Mouse (Mus musculus) CH12.LX (cell line): ENCODE data around the gene Rnf182. TPM values are rescaled to one million over a fixed set of nuclear protein-coding genes. Genes with fewer than 3 reads are reported as not detected.

Experiments used
- DNase-seq: peaks from one replicate; pipeline ENCODE4 v3.0.0-alpha.2; 2013; ENCODE audit errors: extremely low read depth
- H3K27ac ChIP-seq: 2 replicates; pipeline ENCODE4 v1.5.1; 2012; ENCODE audit warnings: low read depth, mild to moderate bottlenecking, control low read depth, moderate library complexity; ENCODE audit not compliant: insufficient read depth
- H3K27me3 ChIP-seq: replicated peaks from 2 replicates; pipeline ENCODE3; 2012; ENCODE audit warnings: inconsistent platforms
- H3K36me3 ChIP-seq, 2 experiments: replicated peaks in 1 of 2; 2 replicates each; pipeline versions ENCODE3 to v1.6.1; 2012; ENCODE audit warnings: inconsistent platforms in 1 of 2, low read length in 1 of 2, mild to moderate bottlenecking in 1 of 2, mixed read lengths in 1 of 2, moderate library complexity in 1 of 2; ENCODE audit not compliant: control insufficient read depth in 1 of 2, insufficient read depth in 1 of 2
- H3K4me1 ChIP-seq, 2 experiments: 2 replicates each; pipeline ENCODE4 v1.6.1; 2012; ENCODE audit warnings: inconsistent platforms in 1 of 2, moderate library complexity in 1 of 2; ENCODE audit not compliant: insufficient read depth in 2 of 2, control insufficient read depth in 1 of 2
- H3K4me2 ChIP-seq: 2 replicates; pipeline ENCODE4 v1.6.1; 2012; ENCODE audit warnings: low read depth, mild to moderate bottlenecking, control low read depth; ENCODE audit not compliant: poor library complexity, insufficient read depth, severe bottlenecking
- H3K4me3 ChIP-seq, 3 experiments: fragments of 150-350 bp in 1 of 3; sonication (generic) in 1 of 3; replicated peaks in 1 of 3; 2 replicates each; pipeline versions ENCODE3 to v1.5.1; 2011 to 2012; ENCODE audit warnings: low read depth in 2 of 3, low read length in 2 of 3, mild to moderate bottlenecking in 2 of 3, moderate library complexity in 2 of 3, control low read depth in 1 of 3, improper control_type of control experiment in 1 of 3, inconsistent platforms in 1 of 3, mixed read lengths in 1 of 3; ENCODE audit not compliant: poor library complexity in 1 of 3
- H3K79me2 ChIP-seq: replicated peaks from 2 replicates; pipeline ENCODE4 v1.6.1; 2012; ENCODE audit warnings: mild to moderate bottlenecking, moderate library complexity; ENCODE audit not compliant: control insufficient read depth, poor library complexity, insufficient read depth, severe bottlenecking; ENCODE audit errors: extremely low read depth
- H3K9ac ChIP-seq: 2 replicates; pipeline ENCODE4 v1.6.1; 2012; ENCODE audit warnings: low read depth, mild to moderate bottlenecking, control low read depth, moderate library complexity; ENCODE audit not compliant: insufficient read depth
- H3K9me3 ChIP-seq: replicated peaks from 2 replicates; pipeline ENCODE3; 2012; ENCODE audit warnings: low read length, inconsistent platforms, mixed read lengths
- CHD2 ChIP-seq: IDR thresholded peaks from 2 replicates; pipeline ENCODE4 v1.6.1; 2011; ENCODE audit warnings: low read length, improper control_type of control experiment
- CTCF ChIP-seq, 2 experiments: IDR thresholded peaks in 1 of 2; conservative IDR thresholded peaks in 1 of 2; 2 replicates each; pipeline ENCODE4 v1.5.1; 2011 to 2012; ENCODE audit warnings: low read depth in 2 of 2, low read length in 2 of 2, improper control_type of control experiment in 1 of 2, inconsistent platforms in 1 of 2, mild to moderate bottlenecking in 1 of 2, moderate library complexity in 1 of 2
- E2F4 ChIP-seq: IDR thresholded peaks from 2 replicates; pipeline ENCODE4 v1.6.1; 2011; ENCODE audit warnings: low read depth, low read length, improper control_type of control experiment; ENCODE audit not compliant: insufficient replicate concordance
- EP300 ChIP-seq: IDR thresholded peaks from 2 replicates; pipeline ENCODE4 v1.6.1; 2011; ENCODE audit warnings: low read length, improper control_type of control experiment
- GABPA ChIP-seq: IDR thresholded peaks from 2 replicates; pipeline ENCODE4 v1.6.1; 2012; ENCODE audit warnings: low read depth, low read length, improper control_type of control experiment, inconsistent platforms; ENCODE audit not compliant: insufficient replicate concordance
- HCFC1 ChIP-seq: IDR thresholded peaks from 2 replicates; pipeline ENCODE4 v1.6.1; 2012; ENCODE audit warnings: low read depth, mild to moderate bottlenecking, inconsistent platforms, low read length, improper control_type of control experiment
- JUN ChIP-seq: IDR thresholded peaks from 2 replicates; pipeline ENCODE4 v1.6.1; 2011; ENCODE audit warnings: low read depth, mild to moderate bottlenecking, low read length, improper control_type of control experiment, moderate library complexity; ENCODE audit not compliant: insufficient read depth
- JUND ChIP-seq: conservative IDR thresholded peaks from 2 replicates; pipeline ENCODE4 v1.6.1; 2011; ENCODE audit warnings: low read depth, low read length, improper control_type of control experiment
- MAFK ChIP-seq: IDR thresholded peaks from 2 replicates; pipeline ENCODE4 v1.6.1; 2011; ENCODE audit warnings: low read length, improper control_type of control experiment; ENCODE audit not compliant: insufficient replicate concordance
- MAZ ChIP-seq: IDR thresholded peaks from 2 replicates; pipeline ENCODE4 v1.6.1; 2012; ENCODE audit warnings: low read depth, mild to moderate bottlenecking, inconsistent platforms, low read length, improper control_type of control experiment, moderate library complexity
- MXI1 ChIP-seq: IDR thresholded peaks from 2 replicates; pipeline ENCODE4 v1.6.1; 2011; ENCODE audit warnings: mild to moderate bottlenecking, low read depth, low read length, improper control_type of control experiment
- MYC ChIP-seq: IDR thresholded peaks from 2 replicates; pipeline ENCODE4 v1.6.1; 2011; ENCODE audit warnings: low read depth, mild to moderate bottlenecking, improper control_type of control experiment, low read length
- NELFE ChIP-seq: IDR thresholded peaks from 2 replicates; pipeline ENCODE4 v1.6.1; 2011; ENCODE audit warnings: low read depth, low read length, improper control_type of control experiment
- NRF1 ChIP-seq: IDR thresholded peaks from 2 replicates; pipeline ENCODE4 v1.6.1; 2014; ENCODE audit warnings: low read depth, mild to moderate bottlenecking, inconsistent platforms, low read length, improper control_type of control experiment, moderate library complexity
- POLR2AphosphoS2 ChIP-seq: IDR thresholded peaks from 2 replicates; pipeline ENCODE4 v1.6.1; 2011; ENCODE audit warnings: low read depth, low read length, improper control_type of control experiment
- RAD21 ChIP-seq: IDR thresholded peaks from 2 replicates; pipeline ENCODE4 v1.6.1; 2011; ENCODE audit warnings: low read depth, mild to moderate bottlenecking, low read length, improper control_type of control experiment, moderate library complexity
- RCOR1 ChIP-seq: conservative IDR thresholded peaks from 2 replicates; pipeline ENCODE4 v1.6.1; 2012; ENCODE audit warnings: low read depth, mild to moderate bottlenecking, inconsistent platforms, low read length, improper control_type of control experiment
- SIN3A ChIP-seq: IDR thresholded peaks from 2 replicates; pipeline ENCODE4 v1.6.1; 2012; ENCODE audit warnings: low read length, improper control_type of control experiment, inconsistent platforms
- SMC3 ChIP-seq: IDR thresholded peaks from 2 replicates; pipeline ENCODE4 v1.6.1; 2011; ENCODE audit warnings: low read depth, low read length, improper control_type of control experiment
- TCF12 ChIP-seq: IDR thresholded peaks from 2 replicates; pipeline ENCODE4 v1.6.1; 2014; ENCODE audit warnings: low read depth, mild to moderate bottlenecking, inconsistent platforms, low read length, improper control_type of control experiment
- UBTF ChIP-seq: IDR thresholded peaks from 2 replicates; pipeline ENCODE4 v1.6.1; 2012; ENCODE audit warnings: low read depth, mild to moderate bottlenecking, inconsistent platforms, low read length, improper control_type of control experiment, moderate library complexity
- USF2 ChIP-seq: conservative IDR thresholded peaks from 2 replicates; pipeline ENCODE4 v1.6.1; 2011; ENCODE audit warnings: low read depth, low read length, improper control_type of control experiment
- ZC3H11A ChIP-seq: IDR thresholded peaks from 2 replicates; pipeline ENCODE4 v1.6.1; 2012; ENCODE audit warnings: low read depth, mild to moderate bottlenecking, inconsistent platforms, low read length, improper control_type of control experiment
- dilution Hi-C: fragments of 300-500 bp; cut with MboI; formaldehyde crosslinking; loops from 2 replicates; pipeline ENCODE4 v1.14.3; 2020; ENCODE audit warnings: low sequenced_read_pairs; ENCODE audit not compliant: extremely low pct_unique_long_range_greater_than_20kb, extremely low pct_ligation_motif_present
- in situ Hi-C: fragments of 300-500 bp; cut with MboI; formaldehyde crosslinking; loops from 3 replicates; pipeline ENCODE4 v1.14.3; 2019; ENCODE audit warnings: low sequenced_read_pairs, low pct_ligation_motif_present, low pct_unique_long_range_greater_than_20kb, mixed read lengths
- polyA plus RNA-seq: library from polyadenylated mRNA; unstranded; fragments of >175 nt; gene quantifications from 2 replicates; pipeline ENCODE4 v1.2.1, GENCODE M21; 2012; ENCODE audit warnings: low read depth; ENCODE audit not compliant: insufficient read length
- total RNA-seq, 2 experiments: library from RNA; depleted of rRNA; stranded (reverse); fragments of 300-350 nt in 1 of 2; fragments of >200 nt in 1 of 2; gene quantifications; 2 replicates each; pipeline ENCODE4 v1.2.3; 2012 to 2014

The Rnf182 gene
- total and polyA plus RNA-seq, 3 experiments, result not detected

GRCm38 (mm10) chr13:43619550-43620175 is 4.2 kb downstream of the Rnf182 start:
- Histone ChIP-seq H3K27ac (no peak overlapping the region), H3K27me3 (peaks cover 23% of the 10 kb centered on the region), H3K4me2 (no peak overlapping the region)
- in situ Hi-C loops, result no loop called here
- TF ChIP-seq GABPA (no peak), E2F4 (no peak), MXI1 (no peak), SIN3A (no peak), MAFK (no peak), RCOR1 (no peak), MYC (no peak), JUND (no peak), MAZ (no peak), USF2 (no peak), CTCF (conservative IDR thresholded peaks at IDR 0.05 in 1 of 2, IDR thresholded peaks at IDR 0.05 in 1 of 2; ENCODE audit: low read depth in 2 of 2, low read length in 2 of 2) (no peak), RAD21 (no peak), ZC3H11A (no peak), SMC3 (no peak), CHD2 (no peak), NELFE (no peak), JUN (no peak), EP300 (no peak)
- TF ChIP-seq, all 38 proteins: peak for 0
- DNase-seq, result no peak
- H3K4me1 ChIP-seq, result peaks cover 0 to 26% of the 10 kb centered on the region in 2 experiments; a peak in 2 of 4 replicates
- H3K9ac ChIP-seq, result no peak overlapping the region
- dilution Hi-C loops, result no loop called here
- H3K9me3 ChIP-seq, result no peaks in the 10 kb centered on the region
- H3K36me3 ChIP-seq, result no peaks in the 10 kb centered on the region
- H3K4me3 ChIP-seq, result no peak overlapping the region
- H3K79me2 ChIP-seq, result no peaks in the 10 kb centered on the region

GRCm38 (mm10) chr13:43627922-43628321 is 12.4 kb downstream of the Rnf182 start:
- Histone ChIP-seq H3K79me2 (no peaks in the 10 kb centered on the region), H3K27me3 (no peaks in the 10 kb centered on the region), H3K9me3 (no peaks in the 10 kb centered on the region), H3K27ac (no peak overlapping the region), H3K36me3 (no peaks in the 10 kb centered on the region), H3K9ac (no peak overlapping the region), H3K4me3 (no peak overlapping the region), H3K4me2 (no peak overlapping the region), H3K4me1 (no peaks in the 10 kb centered on the region)
- TF ChIP-seq MYC, result no peak
- TF ChIP-seq MXI1, result no peak
- TF ChIP-seq MAZ, result no peak
- no peak for TF ChIP-seq TCF12
- TF ChIP-seq NRF1, result no peak
- no peak for TF ChIP-seq HCFC1
- TF ChIP-seq POLR2AphosphoS2, result no peak
- no peak for TF ChIP-seq USF2
- TF ChIP-seq UBTF, result no peak
- in situ Hi-C loops, result no loop called here
- dilution Hi-C loops, result no loop called here
- no peak for DNase-seq
